Mouse (Mus musculus) heart, postnatal 14 days (tissue): Measurements from ENCODE around the gene Tdrd7. TPM values are rescaled to one million over a fixed set of nuclear protein-coding genes. Genes with fewer than 3 reads are reported as not detected.

Source experiments
- DNase-seq, 2 experiments: peaks; one replicate each; pipeline ENCODE4 v3.0.0; 2021 to 2022
- intact Hi-C: fragments of 180-260 bp; cut with DNase I; formaldehyde crosslinking; loops from one replicate; pipeline ENCODE4 v1.15.1; 2025
- total RNA-seq, 2 experiments: library from RNA; stranded (reverse); gene quantifications; 2 replicates each; pipeline ENCODE4 v1.2.3; 2021

Tdrd7 gene
- total RNA-seq, 2 experiments from 2014 or later: 11.1 to 14.0 TPM

DNA sequence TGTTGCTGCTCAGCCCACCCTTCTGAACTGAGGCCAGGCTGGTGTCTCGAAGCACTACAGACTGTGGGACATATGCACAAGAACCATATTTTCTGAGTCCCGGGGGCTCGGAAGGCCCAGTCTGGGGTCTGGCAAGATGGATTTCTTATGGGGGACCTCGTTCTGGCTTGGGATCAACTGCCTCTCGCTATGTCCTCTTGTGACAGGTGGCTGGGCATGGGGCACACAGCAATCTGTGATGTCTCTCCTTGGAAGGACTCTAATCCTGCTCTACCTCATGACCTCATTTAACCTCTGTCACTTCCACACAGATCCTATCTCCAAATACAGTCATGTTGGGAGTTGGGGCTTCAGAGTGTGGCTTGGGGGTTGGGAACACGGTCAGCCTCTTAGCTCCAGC is 107.5 kb downstream of the Tdrd7 start:
- intact Hi-C loops: no loop called here
- no peak for DNase-seq

DNA sequence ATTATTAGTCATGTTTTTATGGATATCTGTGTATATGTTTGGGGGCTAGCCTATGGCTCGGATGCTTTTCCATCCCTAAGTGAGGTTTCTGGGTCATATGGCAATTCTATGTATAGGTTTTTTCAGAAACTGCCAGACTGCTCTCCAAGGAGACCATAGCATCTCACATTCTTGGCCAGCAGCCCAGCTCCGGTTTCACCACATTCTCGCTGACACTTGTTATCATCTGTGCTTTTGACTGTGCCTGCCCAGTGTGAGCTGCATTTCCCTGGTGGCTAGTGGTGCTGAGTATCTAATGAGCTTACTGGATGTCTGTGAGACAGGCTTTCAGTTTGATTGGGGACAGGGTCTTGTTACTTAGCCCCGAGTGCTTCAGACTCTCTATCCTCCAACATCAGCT is 108.6 kb downstream of the Tdrd7 start:
- DNase-seq: peak; percentile 63 to 71
- intact Hi-C loops: no loop called here

- intact Hi-C loops: no loop called here
- DNase-seq: no peak
Observed at GRCm38 (mm10) chr4:46075664-46076063, 110.5 kb downstream of the Tdrd7 start.

DNA sequence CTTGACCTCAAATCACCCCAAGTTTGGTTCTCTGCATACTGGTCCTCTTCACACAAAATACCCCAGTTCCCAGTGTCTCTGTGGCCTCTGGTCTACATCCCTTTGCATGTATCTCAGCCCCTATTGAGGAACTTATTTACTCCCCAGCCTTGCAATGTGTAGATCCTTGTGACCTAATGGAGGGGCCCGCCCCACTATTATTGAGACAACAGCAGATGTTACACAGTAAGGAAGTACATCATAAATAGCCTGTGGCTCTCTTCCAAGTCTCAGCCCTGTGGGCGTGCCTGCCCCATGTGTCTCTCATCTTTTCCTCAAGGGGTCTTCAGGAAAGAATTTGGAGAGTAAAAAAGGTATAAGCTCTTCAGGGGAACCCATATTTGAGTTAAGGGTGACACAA is 111.8 kb downstream of the Tdrd7 start:
- no peak for DNase-seq

DNA sequence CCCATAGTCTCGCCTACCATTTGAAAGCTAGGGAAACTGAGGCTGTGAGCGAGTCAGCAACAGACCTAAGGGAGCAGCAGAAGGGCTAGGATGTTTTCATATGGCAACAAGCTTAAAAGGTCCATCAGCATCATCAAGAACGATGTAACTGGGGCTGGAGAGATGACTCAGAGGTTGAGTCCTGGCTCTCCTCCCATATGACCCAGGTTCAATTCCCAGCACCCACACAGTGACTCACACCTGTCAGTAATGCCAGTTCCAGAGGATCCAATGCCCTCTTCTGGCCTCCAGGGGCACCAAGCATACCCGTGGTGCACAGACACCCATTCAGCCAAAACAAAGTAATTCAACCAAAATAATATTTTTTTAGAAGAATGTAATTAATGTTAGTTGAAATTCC is 115.1 kb downstream of the Tdrd7 start:
- DNase-seq: no peak
- intact Hi-C loops: no loop called here

More for the DNA sequence above, 111.8 kb downstream of the Tdrd7 start:
- intact Hi-C loops: no loop called here

DNA sequence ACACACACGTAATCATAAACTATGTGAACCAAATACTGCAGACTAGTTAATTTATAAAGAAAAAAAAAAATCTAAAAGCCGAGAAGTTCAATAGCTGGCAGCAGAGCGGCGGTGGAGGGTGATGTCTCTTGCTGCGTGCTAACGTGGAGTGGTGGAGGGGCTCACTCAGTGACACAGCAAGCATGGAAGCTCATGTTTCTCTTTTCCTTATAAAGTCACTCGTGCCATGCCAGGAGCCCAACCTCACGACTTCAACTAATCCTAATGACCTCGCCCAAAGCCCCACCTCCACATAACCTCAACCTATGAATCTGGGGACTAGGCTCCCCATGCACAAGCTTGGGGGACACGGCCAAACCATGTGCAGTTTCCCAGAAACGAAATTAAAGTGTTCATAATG is 117.4 kb downstream of the Tdrd7 start:
- intact Hi-C loops: no loop called here
- no peak for DNase-seq

Other genes starting within 250 kb of the Tdrd7 start
- 10 to 100 TPM; 30.2 to 31.6 TPM for gene Aldh1b1, start 166.3 kb upstream of the Tdrd7 start, total RNA-seq
- gene Igfbpl1, start 138.4 kb upstream of the Tdrd7 start, total RNA-seq: 1 to 10 TPM; 2.2 to 2.4 TPM
- gene Stra6l, start 116.7 kb upstream of the Tdrd7 start, total RNA-seq: not detected
- gene Ccdc180, start 75.0 kb upstream of the Tdrd7 start, total RNA-seq: under 1 TPM in 1 of 2 experiments, not detected in 1; 0.17 TPM
- gene Tmod1, start 73.6 kb downstream of the Tdrd7 start, total RNA-seq: 100 to 1,000 TPM; 279 to 283 TPM
- gene Ncbp1, start 173.3 kb downstream of the Tdrd7 start, total RNA-seq: 10 to 100 TPM; 21.4 to 24.3 TPM
- 10 to 100 TPM; 14.1 to 14.9 TPM for gene Tstd2, start 173.4 kb downstream of the Tdrd7 start, total RNA-seq
- 1 to 10 TPM; 6.5 to 9.2 TPM for gene Xpa, start 231.0 kb downstream of the Tdrd7 start, total RNA-seq